Mouse (Mus musculus): ENCODE results near the gene Tvp23a.
A peak's percentile ranks its signal among the peaks of the same experiment; 100 is the strongest.

Gene Tvp23a

DNA sequence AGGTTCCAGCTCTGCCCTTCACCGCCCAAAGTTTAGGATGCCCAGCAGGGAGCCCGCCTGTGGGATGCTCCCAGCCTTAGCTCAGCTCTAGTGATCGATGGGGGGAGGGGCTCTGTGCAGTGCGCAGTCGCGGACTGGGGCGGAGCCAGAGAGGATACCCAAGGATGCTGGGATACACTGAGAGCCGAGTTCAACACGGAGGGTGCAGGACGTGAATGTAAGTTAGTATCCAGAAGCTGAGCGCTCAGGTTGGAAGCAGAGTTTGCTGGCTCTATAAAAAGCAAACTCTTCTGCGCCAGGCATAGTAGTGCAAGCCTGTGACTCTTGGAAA is at the start of gene Tvp23a:
Gene Tvp23a, minus strand, starts transcription at position 99 of the 331 bp plus-strand sequence.
- DNase-seq (ENCODE audit: low spot score in 2 of 2), result peak; percentile 70 to 90

- no peak for DNase-seq (ENCODE audit: low spot score in 2 of 2)
These were observed 48.7 kb upstream of the Tvp23a start for GRCm38 (mm10) chr16:10495824-10496298.

GRCm38 (mm10) chr16:10492587-10492986 is 45.4 kb upstream of the Tvp23a start:
- no peak for DNase-seq (ENCODE audit: low spot score in 2 of 2)

DNA sequence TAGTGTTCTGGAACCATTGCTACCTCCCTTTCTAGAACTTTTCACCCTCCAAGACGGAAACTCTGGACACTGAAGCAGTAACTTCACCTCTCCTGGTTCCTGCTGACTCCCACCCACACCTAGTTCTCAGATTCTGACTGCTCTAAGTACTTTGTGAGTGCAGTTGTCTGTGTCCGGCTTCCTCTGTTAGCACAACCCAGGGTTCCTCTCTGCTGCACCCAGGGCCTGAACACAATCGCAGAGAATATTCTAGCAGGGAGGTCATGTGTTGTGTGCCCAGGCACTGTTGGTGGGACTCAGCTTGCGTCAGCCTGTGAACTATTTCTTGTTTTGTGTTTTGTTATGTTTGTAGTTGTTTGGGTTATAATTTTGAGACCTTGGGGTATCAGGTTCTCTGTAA is 44.6 kb upstream of the Tvp23a start:
- DNase-seq (ENCODE audit: low spot score in 2 of 2), result no peak

DNA sequence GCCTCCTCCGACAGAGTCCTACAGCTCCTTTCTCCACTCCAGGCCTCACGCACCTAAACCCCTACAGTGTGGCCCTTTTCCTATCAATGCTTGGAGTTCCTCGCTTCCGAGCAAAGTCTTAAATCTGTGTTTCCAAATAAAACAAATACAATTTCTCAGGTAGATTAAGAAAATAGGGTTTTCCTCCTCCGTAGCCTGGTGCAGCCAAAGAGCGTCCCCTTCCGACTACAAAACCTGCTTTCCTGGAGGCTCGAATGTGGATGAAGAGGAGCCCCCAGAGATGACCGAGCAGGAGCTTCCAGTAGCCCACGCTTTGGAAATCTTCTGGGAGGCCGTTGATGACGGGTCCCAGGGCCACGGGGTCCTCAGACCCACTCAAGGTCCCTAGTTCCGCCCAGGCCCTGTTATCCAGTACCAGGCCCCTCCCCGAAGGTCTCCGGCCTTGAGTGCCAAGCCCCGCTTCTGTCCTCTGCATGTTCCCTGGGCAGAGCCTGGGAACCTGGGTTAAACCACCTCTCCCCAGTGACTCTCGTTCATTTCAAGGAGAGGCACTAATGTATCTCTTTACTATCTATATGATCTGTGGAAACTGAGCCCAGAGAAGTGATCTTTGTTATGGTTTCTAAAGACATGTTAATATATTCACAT is 43.5 kb upstream of the Tvp23a start:
- DNase-seq (ENCODE audit: low spot score in 2 of 2), result no peak

- DNase-seq (ENCODE audit: low spot score in 2 of 2), result no peak
These were observed 42.8 kb upstream of the Tvp23a start for GRCm38 (mm10) chr16:10489904-10490457.

GRCm38 (mm10) chr16:10489483-10489882 is 42.3 kb upstream of the Tvp23a start:
- DNase-seq (ENCODE audit: low spot score in 2 of 2), result no peak

GRCm38 (mm10) chr16:10488769-10489481 is 41.8 kb upstream of the Tvp23a start:
- no peak for DNase-seq (ENCODE audit: low spot score in 2 of 2)

DNA sequence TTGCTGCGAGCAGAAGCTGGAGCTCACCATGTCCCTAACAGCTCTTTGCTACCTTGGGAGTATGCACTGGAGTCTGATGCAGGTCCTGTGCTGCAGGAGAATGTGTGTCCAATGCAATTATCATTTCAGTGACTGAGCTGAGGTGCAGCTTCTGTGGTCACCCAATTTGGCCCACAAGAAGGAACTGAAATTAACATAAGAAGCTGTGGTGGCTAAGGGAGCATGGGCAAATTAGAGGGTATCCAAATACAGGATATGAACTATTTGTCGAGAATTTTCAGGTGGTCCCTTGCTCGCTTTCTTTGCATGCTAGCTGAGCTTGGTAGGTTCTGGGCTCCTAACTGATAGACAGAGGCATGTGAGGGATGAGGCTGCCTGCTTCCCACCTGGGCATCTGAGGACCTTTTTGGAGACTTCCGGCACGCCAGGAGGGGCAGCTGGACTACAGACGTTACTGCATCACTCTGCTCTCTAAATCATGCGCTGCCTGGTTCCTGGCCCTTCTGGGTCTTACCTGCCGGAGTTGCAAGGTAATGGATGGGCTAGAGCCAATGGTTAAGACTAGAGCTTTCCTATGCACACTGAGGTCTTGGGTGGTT is 40.8 kb upstream of the Tvp23a start:
- DNase-seq (ENCODE audit: low spot score in 2 of 2), result no peak

GRCm38 (mm10) chr16:10486993-10487392 is 39.8 kb upstream of the Tvp23a start:
- no peak for DNase-seq (ENCODE audit: low spot score in 2 of 2)

DNA sequence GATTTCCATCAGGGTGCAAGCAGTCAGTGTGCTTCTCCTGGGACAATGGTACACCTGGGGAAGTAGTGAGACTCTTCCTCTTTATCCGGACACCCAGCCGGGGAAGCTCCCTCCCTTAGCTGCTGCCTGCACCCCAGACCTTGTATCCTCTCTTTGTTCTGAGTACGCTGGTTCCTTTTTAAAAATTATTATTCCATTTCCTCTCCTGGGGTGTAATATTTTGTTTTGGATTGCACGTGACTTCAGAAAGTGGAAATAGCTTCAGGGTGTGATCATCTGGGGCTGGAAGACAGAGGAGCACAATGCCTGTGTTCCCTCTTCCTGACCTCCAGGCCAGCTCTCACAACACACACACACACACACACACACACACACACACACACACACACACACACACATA is 35.2 kb upstream of the Tvp23a start:
- no peak for DNase-seq (ENCODE audit: low spot score in 2 of 2)

- DNase-seq (ENCODE audit: low spot score in 2 of 2), result no peak
These were observed 32.7 kb upstream of the Tvp23a start, which contains the start of gene Ciita for GRCm38 (mm10) chr16:10479857-10480256. Gene Ciita, plus strand, starts transcription at chr16:10480059.

GRCm38 (mm10) chr16:10475919-10476318 is 28.8 kb upstream of the Tvp23a start:
- DNase-seq (ENCODE audit: low spot score in 2 of 2), result no peak

- DNase-seq (ENCODE audit: low spot score in 2 of 2), result no peak
These were observed 27.8 kb upstream of the Tvp23a start for GRCm38 (mm10) chr16:10474956-10475355.

GRCm38 (mm10) chr16:10471950-10472349 is 24.8 kb upstream of the Tvp23a start:
- no peak for DNase-seq (ENCODE audit: low spot score in 2 of 2)

GRCm38 (mm10) chr16:10468201-10468600 is 21.0 kb upstream of the Tvp23a start:
- DNase-seq (ENCODE audit: low spot score in 2 of 2), result no peak

DNA sequence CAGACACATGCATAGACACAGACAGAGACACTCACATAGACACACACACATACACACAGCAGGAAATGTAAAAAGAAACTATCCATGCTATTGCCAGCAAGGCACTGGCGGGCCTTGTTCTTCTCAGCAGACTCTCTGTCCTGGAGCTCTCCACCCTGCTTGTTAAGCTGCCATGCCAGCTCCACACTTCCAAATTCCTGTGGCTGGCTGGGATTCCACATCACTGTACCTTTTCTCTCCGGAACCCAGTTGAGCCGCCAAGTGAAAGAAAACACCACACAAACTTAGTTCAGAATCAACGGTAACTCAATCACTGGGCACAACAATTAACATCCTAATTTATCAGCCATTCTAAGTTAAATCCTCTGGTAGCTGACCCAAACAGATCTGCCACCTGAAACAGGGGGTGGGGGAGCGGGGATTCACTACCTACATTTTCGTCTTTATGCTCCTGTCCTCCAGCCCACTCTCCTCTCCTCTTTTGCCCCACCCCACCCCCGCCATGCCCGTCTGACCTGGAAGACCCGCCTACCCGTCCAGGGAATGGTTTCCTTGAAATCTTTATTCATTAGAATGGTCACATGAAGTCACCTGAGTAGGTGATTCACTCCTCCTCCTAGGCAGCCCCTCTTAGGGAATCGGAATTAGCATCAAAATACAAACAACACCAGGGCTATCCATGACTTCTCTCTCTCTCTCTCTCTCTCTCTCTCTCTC is 20.4 kb upstream of the Tvp23a start:
- no peak for DNase-seq (ENCODE audit: low spot score in 2 of 2)

- DNase-seq (ENCODE audit: low spot score in 2 of 2), result no peak
These were observed 18.0 kb upstream of the Tvp23a start for GRCm38 (mm10) chr16:10465011-10465681.

- no peak for DNase-seq (ENCODE audit: low spot score in 2 of 2)
These were observed 14.0 kb upstream of the Tvp23a start for GRCm38 (mm10) chr16:10461178-10461577.

GRCm38 (mm10) chr16:10460188-10460587 is 13.0 kb upstream of the Tvp23a start:
- DNase-seq (ENCODE audit: low spot score in 2 of 2), result no peak

DNA sequence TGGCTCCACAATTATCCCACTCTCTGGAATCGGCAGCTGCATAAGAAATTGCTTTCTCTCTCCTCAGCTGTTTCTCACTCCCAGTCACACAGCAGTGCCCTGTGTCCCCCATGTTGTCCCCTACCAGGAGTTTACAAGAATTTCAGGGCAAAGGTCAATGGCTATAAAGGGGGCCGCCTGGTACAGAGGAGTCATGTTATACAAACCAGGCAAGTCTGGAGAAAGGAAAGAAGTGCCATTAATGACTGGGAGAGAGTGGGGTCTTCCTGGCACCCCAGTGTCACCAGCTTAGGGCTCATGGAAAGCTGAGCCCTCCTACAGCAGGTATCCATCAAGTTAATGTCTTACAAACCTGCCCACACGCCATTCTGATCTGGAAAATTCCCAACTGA is 7.4 kb upstream of the Tvp23a start:
- no peak for DNase-seq (ENCODE audit: low spot score in 2 of 2)
